Mouse (Mus musculus) heart, adult 2 months (tissue): Measurements from ENCODE around the gene Ankrd54.

Experiments
- EP300 ChIP-seq: fragments of 200-500 bp; IDR thresholded peaks from 2 replicates; pipeline ENCODE4 v1.6.1; 2011; ENCODE audit warnings: low read depth, low read length, control low read depth; ENCODE audit not compliant: insufficient read depth
- POLR2A ChIP-seq: fragments of 200-500 bp; IDR thresholded peaks from 2 replicates; pipeline ENCODE4 v1.6.1; 2011; ENCODE audit warnings: mild to moderate bottlenecking, low read depth, low read length, control low read depth; ENCODE audit not compliant: insufficient read depth

- TF ChIP-seq POLR2A, result no peak
- TF ChIP-seq EP300, result no peak
Observed at GRCm38 (mm10) chr15:79100391-79100790, 37.7 kb upstream of the Ankrd54 start.
